Mouse (Mus musculus) kidney, adult 8-10 months (tissue): ENCODE results near the gene Ikzf2.

Experiments
- DNase-seq, 2 experiments: peaks; one replicate each; pipeline ENCODE4 v3.0.0; 2022

The Ikzf2 gene

GRCm38 (mm10) chr1:69591328-69591801 lies 95.7 kb downstream of the Ikzf2 start:
- peak; percentile 20 to 36 for DNase-seq

GRCm38 (mm10) chr1:69585546-69585945 lies 101.5 kb downstream of the Ikzf2 start:
- DNase-seq, result no peak

GRCm38 (mm10) chr1:69583932-69584659 lies 102.9 kb downstream of the Ikzf2 start:
- DNase-seq, result no peak

- DNase-seq, result no peak
Measured at GRCm38 (mm10) chr1:69578917-69579316, 108.1 kb downstream of the Ikzf2 start.

- no peak for DNase-seq
Measured at GRCm38 (mm10) chr1:69559443-69560090, 127.5 kb downstream of the Ikzf2 start.

GRCm38 (mm10) chr1:69555636-69556151 lies 131.4 kb downstream of the Ikzf2 start:
- no peak for DNase-seq

GRCm38 (mm10) chr1:69549987-69550386 lies 137.1 kb downstream of the Ikzf2 start:
- DNase-seq, result no peak

GRCm38 (mm10) chr1:69545885-69546253 lies 141.2 kb downstream of the Ikzf2 start:
- no peak for DNase-seq

GRCm38 (mm10) chr1:69545217-69545884 lies 141.7 kb downstream of the Ikzf2 start:
- DNase-seq, result no peak

GRCm38 (mm10) chr1:69543774-69544597 lies 143.1 kb downstream of the Ikzf2 start:
- DNase-seq, result no peak

GRCm38 (mm10) chr1:69542546-69542945 lies 144.5 kb downstream of the Ikzf2 start:
- DNase-seq, result no peak

GRCm38 (mm10) chr1:69538663-69539062 lies 148.4 kb downstream of the Ikzf2 start:
- DNase-seq, result no peak

GRCm38 (mm10) chr1:69537619-69538018 lies 149.4 kb downstream of the Ikzf2 start:
- no peak for DNase-seq

- no peak for DNase-seq
Measured at GRCm38 (mm10) chr1:69535507-69535906, 151.5 kb downstream of the Ikzf2 start.

GRCm38 (mm10) chr1:69533048-69533447 lies 154.0 kb downstream of the Ikzf2 start:
- no peak for DNase-seq

GRCm38 (mm10) chr1:69528696-69529095 lies 158.3 kb downstream of the Ikzf2 start:
- no peak for DNase-seq

- no peak for DNase-seq
Measured at GRCm38 (mm10) chr1:69521656-69522055, 165.4 kb downstream of the Ikzf2 start.

- no peak for DNase-seq
Measured at GRCm38 (mm10) chr1:69519356-69519755, 167.7 kb downstream of the Ikzf2 start.

GRCm38 (mm10) chr1:69518012-69518411 lies 169.0 kb downstream of the Ikzf2 start:
- DNase-seq, result no peak

- DNase-seq, result no peak
Measured at GRCm38 (mm10) chr1:69516144-69516543, 170.9 kb downstream of the Ikzf2 start.

- no peak for DNase-seq
Measured at GRCm38 (mm10) chr1:69513595-69514250, 173.3 kb downstream of the Ikzf2 start.

- DNase-seq, result no peak
Measured at GRCm38 (mm10) chr1:69508275-69508674, 178.8 kb downstream of the Ikzf2 start.
